Mouse (Mus musculus): ENCODE results near the gene Mtg2.

DNA sequence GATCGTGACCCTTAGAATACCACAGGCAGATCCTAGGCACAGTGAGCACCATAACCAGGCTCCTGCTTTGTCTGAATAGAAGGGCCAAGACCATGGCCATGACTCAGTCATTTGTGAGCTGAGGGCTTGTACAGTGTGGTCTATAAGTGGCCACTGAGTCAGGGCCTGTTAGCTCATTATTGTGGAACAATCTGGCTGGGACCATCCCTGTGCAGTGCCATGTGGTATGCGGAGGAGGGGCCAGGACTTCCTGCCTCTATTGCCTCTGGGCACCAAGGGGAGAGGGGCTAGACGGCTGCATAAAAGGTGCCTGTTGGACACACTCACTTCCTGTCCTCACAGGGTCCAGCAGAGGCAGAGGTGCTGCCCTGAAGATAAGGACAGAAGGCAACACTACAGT lies 36.4 kb upstream of the Mtg2 start:
- TF ChIP-seq CTCF (IDR thresholded peaks at IDR 0.05; ENCODE audit: insufficient read depth, low read depth, low read length) (no peak), POLR2A (IDR thresholded peaks at IDR 0.05; ENCODE audit: insufficient read depth, low read depth, low read length) (no peak)
